7 mouse cellular contexts compared by ENCODE assay signal in genomic region chr5:108366984-108367841, GRCm38 (mm10). TPM values are rescaled to one million over a fixed set of nuclear protein-coding genes. Genes with fewer than 3 reads are reported as not detected.
DNase-seq lines count a peak whose midpoint lies in the region; ATAC-seq lines count a peak whose summit lies in the region.

No protein-coding gene starts in this region.

- 0% methylated on average over 68 of the region's 100 CpGs for WGBS in hindbrain, embryonic 15.5 days

- DNase-seq in adrenal gland, adult 18-20 months (ENCODE audit: low spot score in 2 of 2) = peak; percentile 47 to 50
- peak; percentile 63 for DNase-seq in cerebellum, adult 9-10 months
- DNase-seq in frontal cortex, postnatal 25 days (ENCODE audit: low spot score in 2 of 2) = peak; percentile 44 to 49
- DNase-seq in left cerebral cortex, postnatal 25 days (ENCODE audit: low spot score in 2 of 2) = peak; percentile 59 to 62
- DNase-seq in right cerebral cortex, postnatal 4 days = peak; percentile 56

- ATAC-seq in hindbrain, embryonic 15.5 days (ENCODE audit: low FRiP score, low read depth) = peak; percentile 47
- peak; percentile 7; the same call in 1 of the 2 replicates for ATAC-seq in megakaryocyte-erythroid progenitor cell, adult 5-6 weeks (replicated peaks; ENCODE audit: low FRiP score, low TSS enrichment, poor library complexity, severe bottlenecking)

- H3K36me3 ChIP-seq in hindbrain, embryonic 15.5 days = no peaks in the 10 kb centered on the region

- peaks cover 61% of the 10 kb centered on the region for H3K27me3 ChIP-seq in hindbrain, embryonic 15.5 days

- H3K27ac ChIP-seq in hindbrain, embryonic 15.5 days (replicated peaks) = peak overlapping the region; percentile 33; the same call in 1 of the 2 replicates

- H3K4me1 ChIP-seq in hindbrain, embryonic 15.5 days (replicated peaks) = peaks cover 43% of the 10 kb centered on the region

- H3K4me3 ChIP-seq in hindbrain, embryonic 15.5 days = peak overlapping the region; percentile 66

- H3K9ac ChIP-seq in hindbrain, embryonic 15.5 days = peak overlapping the region; percentile 59

- no peaks in the 10 kb centered on the region for H3K9me3 ChIP-seq in hindbrain, embryonic 15.5 days

- intact Hi-C loops in left cerebral cortex, postnatal 25 days (cut with DNase I) = loop anchor here (5.0 kb wide), 1 partner anchor 95 kb away; the partner anchor contains the start of gene Pcgf3

- peak overlapping the region; percentile 94 for H3K4me2 ChIP-seq in hindbrain, embryonic 15.5 days

RNA-seq across cellular contexts. Expression of gene Gm42517, which starts 0.5 kb away (rescaled TPM):
- total RNA-seq in adrenal gland, adult 18-20 months (2021) = 1 to 10 TPM; 2.5 to 2.6 TPM
- polyA plus RNA-seq in hindbrain, embryonic 15.5 days (2015; fragmentation: Nextera tagmentation; extraction: Ambion mirVana) = 2.8 and 3.8 TPM in 2 replicates
- total RNA-seq in left cerebral cortex, postnatal 25 days (2021) = 10 to 100 TPM; 69.2 to 70.0 TPM
- not detected in 2 replicates for total RNA-seq in megakaryocyte-erythroid progenitor cell, adult 5-6 weeks (2014; fragmentation: Nextera tagmentation)
- total RNA-seq in megakaryocyte-erythroid progenitor cell, adult 5-6 weeks (2017) = not detected in 2 replicates

RNA-seq across cellular contexts. Expression of gene Pde6b, which starts 21.0 kb away (rescaled TPM):
- not detected for total RNA-seq in adrenal gland, adult 18-20 months (2021)
- 0.12 and 0.13 TPM in 2 replicates for polyA plus RNA-seq in hindbrain, embryonic 15.5 days (2015; fragmentation: Nextera tagmentation; extraction: Ambion mirVana)
- under 1 TPM; 0.16 to 0.27 TPM for total RNA-seq in left cerebral cortex, postnatal 25 days (2021)
- total RNA-seq in megakaryocyte-erythroid progenitor cell, adult 5-6 weeks (2014; fragmentation: Nextera tagmentation) = not detected in 2 replicates
- not detected in 2 replicates for total RNA-seq in megakaryocyte-erythroid progenitor cell, adult 5-6 weeks (2017)

RNA-seq across cellular contexts. Expression of gene Pigg, which starts 54.8 kb away (rescaled TPM):
- 10 to 100 TPM; 11.4 to 14.6 TPM for total RNA-seq in adrenal gland, adult 18-20 months (2021)
- 4.9 and 5.6 TPM in 2 replicates for polyA plus RNA-seq in hindbrain, embryonic 15.5 days (2015; fragmentation: Nextera tagmentation; extraction: Ambion mirVana)
- 10 to 100 TPM; 12.5 TPM for total RNA-seq in left cerebral cortex, postnatal 25 days (2021)
- total RNA-seq in megakaryocyte-erythroid progenitor cell, adult 5-6 weeks (2014; fragmentation: Nextera tagmentation) = 6.2 and 8.8 TPM in 2 replicates
- total RNA-seq in megakaryocyte-erythroid progenitor cell, adult 5-6 weeks (2017) = 10.8 and 11.0 TPM in 2 replicates

Comparison
In these comparisons a context has a peak if more than half of its experiments do, and no peak if none do; other contexts are left out.
1. Peak in every context shown above with its lines: DNase-seq, ATAC-seq, H3K4me3 ChIP-seq and H3K27ac ChIP-seq.
2. RNA of gene Gm42517, which starts 0.5 kb away (total RNA-seq): 69.2 to 70.0 TPM in left cerebral cortex, postnatal 25 days; 2.5 to 2.6 TPM in adrenal gland, adult 18-20 months and not detected in megakaryocyte-erythroid progenitor cell, adult 5-6 weeks; every median in the first group is over 10 times any median in the second.